Mouse (Mus musculus) CD4-positive, CD25-positive, alpha-beta regulatory T cell, adult 2 months (primary cell): ENCODE measurements around the gene Ovgp1.
"Not testable (repeated sequence)": the region's sequence is repeated elsewhere in the genome, so short reads cannot be mapped to it uniquely, and the experiment has no call there.

ENCODE experiments used
- DNase-seq: peaks from one replicate; pipeline ENCODE4 v3.0.0-alpha.2; 2012; ENCODE audit warnings: low read depth, low spot score

Ovgp1 gene

DNA sequence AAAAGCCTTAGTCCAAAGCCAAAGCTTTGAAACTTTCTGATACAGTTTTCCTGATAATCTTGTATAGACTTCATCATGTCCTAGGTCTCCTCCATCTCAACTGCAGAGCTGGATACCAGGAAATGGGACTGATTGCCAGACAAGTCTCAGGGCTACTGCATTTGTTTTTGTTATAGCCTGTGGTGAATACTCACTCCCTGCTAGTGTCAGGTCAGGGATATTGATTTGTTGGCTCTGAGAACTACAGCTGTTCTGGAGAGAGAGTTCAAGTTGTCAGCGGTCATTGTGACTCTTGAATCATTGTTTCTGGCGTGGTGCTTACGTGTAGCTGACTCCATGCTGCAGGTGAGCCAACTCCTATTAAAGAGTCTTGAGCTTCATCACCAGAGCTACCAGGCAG lies at the start of gene Ovgp1:
Gene Ovgp1, plus strand, starts transcription at position 301 of the 400 bp plus-strand sequence.
- no peak for DNase-seq

DNA sequence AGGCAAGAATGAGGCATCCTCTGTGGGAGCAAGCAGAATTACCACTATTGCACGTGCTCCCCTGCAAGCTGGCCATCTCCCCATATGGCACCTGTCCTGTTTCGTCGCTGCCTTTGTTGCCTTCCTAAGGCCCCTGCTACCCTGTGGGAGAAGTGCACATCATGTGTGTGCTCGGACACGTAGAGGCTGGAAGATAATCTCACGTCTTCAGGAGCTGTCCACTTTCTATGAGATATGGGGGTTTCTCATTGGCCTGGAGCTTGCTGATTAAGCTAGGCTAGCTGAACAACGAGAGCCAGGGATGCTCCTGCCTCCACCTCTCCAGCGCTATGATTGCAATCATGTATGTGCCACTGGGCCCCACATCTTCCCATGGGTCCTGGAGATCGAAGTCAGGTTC lies 48.9 kb upstream of the Ovgp1 start:
- DNase-seq: no peak

DNA sequence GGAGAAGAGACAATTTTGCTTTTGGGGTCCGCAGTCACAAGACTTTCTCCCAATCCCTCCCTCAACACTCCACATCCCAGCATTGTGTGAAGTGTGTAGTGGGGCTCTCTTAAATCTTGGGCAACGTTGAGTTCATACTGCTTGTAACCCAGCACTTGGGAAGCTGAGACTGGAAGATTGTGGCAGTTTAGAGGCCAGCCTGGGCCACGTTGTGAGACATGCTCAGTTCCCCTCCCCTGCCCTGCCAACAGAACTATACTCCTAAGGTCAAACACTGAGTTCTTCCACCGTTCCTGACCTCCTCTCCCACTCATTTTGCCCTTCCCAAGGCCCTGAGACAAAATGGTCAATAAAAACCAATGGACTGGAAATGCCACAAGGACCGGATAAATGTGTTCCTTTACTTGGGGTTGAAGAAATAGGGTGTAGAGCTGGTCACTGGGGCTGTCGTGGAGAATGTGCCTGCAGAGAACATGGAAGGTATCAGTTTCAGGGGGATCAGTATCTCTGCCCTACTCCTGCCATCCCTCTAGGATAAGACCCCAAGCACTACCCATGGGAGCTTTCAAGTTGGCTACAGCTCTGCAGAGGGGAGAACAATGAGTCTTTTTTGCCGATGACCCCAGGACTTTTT lies 45.8 kb upstream of the Ovgp1 start:
- no peak for DNase-seq

GRCm38 (mm10) chr3:105928195-105928569 lies 45.3 kb upstream of the Ovgp1 start:
- no peak for DNase-seq

DNA sequence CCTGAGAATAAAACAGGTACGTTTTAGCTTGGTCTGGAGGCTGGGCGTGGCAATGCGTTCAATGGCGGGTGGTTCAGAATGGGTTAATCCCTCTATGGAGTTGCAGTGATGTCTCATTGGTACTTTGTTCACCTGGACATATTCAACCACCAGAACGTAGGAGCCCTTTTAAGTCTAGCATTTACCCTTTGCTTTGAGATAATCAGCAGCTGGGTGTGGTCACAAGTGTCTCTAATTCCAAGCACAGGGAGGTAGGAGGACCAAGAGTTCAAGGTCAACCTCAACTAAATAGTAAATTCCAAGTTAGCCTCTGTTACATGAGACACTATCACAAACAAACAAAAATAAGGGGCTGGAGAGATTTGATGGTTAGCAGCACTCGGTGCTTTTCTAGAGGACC lies 44.7 kb upstream of the Ovgp1 start:
- DNase-seq: no peak

DNA sequence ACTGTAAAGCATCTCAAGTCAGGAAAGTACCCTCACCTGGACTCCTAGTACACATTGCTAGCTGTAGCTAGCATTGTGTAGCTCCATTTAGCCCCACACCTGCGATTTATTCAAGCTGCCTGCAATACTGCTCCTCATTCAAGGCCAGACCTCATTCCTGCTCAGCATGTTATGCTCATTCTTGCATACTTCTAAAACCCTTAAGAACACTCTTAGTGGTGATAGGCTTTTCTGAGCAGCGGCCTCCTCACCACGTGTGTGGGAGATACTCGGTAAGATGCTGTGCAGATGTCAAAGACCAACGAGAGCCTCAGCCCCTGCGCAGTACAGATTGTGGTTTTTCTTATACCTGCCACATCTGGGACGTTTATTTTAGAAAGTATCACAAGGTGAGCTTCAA lies 43.7 kb upstream of the Ovgp1 start:
- peak; percentile 8 for DNase-seq

DNA sequence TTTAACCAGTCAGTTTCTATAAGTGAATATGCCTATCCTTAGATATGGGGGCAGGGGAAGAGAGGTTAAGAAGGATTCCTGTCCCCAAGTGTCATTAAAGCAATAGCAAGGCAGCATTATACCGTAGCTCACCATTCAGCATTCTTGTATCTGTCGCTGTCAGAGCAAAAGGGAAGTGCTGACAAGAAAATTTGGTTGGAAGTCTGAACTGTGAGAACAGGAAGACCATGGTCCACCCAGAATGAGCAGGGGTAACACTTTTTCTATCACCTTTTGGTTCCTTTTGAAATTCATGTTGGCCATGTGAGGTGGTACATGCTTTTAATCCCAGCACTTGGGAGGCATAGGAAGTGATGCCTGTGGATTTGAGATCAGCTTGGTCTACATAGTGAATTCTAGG lies 42.4 kb upstream of the Ovgp1 start:
- no peak for DNase-seq

DNA sequence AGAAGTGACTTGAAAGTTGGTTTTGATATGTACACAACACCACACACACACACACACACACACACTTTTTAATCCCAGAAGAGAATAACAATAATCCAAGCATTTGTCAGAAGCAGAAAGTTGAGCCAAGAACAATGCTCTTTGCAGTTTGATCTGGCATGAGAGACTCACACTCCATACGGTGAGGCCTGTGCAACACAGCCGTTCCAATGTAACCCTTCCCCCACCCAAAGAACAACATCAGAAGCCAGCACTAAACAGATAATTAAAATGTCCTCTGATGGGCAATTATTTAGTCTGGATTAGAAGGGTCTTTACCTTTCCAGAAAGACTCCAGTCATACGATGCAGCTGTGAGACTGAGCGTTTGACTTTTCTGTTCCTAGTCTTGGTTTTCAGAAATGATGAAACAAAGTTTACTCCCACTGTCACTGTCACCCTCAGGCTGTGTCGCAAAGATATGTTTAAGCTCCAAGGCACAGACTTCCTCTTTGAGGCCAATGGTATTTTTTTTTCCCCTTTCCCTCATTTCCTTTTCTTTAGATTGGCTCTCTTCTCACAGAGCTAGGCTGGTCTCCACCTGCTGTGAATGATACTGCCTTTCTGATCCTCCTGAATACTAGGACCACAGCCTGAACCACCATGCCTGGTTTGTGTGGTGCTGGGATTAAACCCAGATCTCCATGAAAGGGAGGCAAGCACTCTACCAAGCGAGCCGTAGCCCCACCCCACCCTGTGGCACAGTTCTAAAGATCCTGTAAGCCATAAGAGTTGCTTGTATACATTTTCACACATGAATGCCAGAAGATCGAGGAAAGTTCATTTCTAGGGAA lies 41.1 kb upstream of the Ovgp1 start, which contains the start of gene I830077J02Rik:
Gene I830077J02Rik, minus strand, starts transcription at position 425 of the 832 bp plus-strand sequence.
- DNase-seq: no peak

DNA sequence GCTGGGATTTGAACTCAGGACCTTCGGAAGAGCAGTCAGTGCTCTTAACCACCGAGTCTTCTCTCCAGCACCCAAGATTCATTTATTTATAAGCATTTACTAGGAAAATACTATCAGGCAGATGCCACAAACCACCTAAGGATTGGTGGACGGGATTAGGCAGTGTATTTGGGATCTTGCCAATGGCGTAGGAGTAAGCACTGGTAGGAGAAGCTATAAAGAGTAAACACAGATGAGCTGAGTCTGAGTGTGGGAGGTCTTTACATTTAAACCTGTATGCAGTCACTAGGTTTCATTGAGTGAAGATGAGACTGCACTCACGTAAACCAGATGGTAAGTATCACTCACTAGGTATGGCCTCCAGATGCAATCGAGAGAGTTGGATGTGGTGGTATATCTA lies 39.6 kb upstream of the Ovgp1 start:
- no peak for DNase-seq

GRCm38 (mm10) chr3:105935033-105935432 lies 38.5 kb upstream of the Ovgp1 start:
- DNase-seq: no peak

GRCm38 (mm10) chr3:105936111-105936510 lies 37.4 kb upstream of the Ovgp1 start:
- DNase-seq: no peak

DNA sequence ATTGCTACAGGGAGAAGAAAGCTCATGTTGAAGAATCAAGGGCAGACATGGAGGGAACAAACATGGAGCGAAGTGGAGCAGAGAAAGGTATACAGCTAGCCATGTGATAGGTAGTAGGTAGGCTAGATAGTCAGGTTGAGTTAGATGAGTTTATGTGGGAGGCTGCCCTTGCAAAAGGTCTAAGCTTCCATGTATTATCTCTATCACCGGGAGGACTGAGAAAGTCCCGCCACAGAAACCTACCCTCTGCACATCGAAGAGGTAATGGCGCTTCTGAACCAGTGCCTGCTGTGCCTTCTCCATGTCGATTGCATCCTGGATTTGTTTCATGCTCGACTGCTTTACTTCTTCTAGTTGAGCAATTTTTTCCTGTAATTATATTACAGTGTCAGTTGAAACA lies 22.2 kb upstream of the Ovgp1 start:
- DNase-seq: no peak

DNA sequence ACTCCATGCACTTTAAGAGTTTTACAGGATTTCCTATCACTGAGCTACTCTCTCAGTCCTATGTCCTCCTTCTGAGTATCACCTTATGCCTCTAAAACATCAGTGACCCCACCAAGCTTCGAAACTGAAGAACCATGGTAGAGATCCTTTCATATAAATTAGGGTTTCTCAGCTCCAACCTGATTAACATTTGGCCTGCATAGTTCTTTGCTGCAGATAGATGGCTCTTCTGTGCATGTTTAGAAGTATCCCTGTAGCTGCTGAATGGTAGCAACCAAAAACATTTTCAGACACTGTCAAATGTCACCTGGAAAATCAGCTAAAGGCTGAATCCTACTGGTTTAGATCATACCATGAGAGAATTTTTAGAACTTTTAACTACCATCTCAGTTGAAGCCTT lies 16.3 kb upstream of the Ovgp1 start:
- DNase-seq: peak; percentile 8

GRCm38 (mm10) chr3:105958204-105958603 lies 15.3 kb upstream of the Ovgp1 start:
- DNase-seq: peak; percentile 9

GRCm38 (mm10) chr3:105958974-105959580 lies 14.4 kb upstream of the Ovgp1 start, which contains the start of gene Wdr77:
Wdr77 (plus strand) TSS chr3:105959369.
- DNase-seq: peak; percentile 98

GRCm38 (mm10) chr3:105959585-105959984 lies 13.9 kb upstream of the Ovgp1 start:
- DNase-seq: no peak

DNA sequence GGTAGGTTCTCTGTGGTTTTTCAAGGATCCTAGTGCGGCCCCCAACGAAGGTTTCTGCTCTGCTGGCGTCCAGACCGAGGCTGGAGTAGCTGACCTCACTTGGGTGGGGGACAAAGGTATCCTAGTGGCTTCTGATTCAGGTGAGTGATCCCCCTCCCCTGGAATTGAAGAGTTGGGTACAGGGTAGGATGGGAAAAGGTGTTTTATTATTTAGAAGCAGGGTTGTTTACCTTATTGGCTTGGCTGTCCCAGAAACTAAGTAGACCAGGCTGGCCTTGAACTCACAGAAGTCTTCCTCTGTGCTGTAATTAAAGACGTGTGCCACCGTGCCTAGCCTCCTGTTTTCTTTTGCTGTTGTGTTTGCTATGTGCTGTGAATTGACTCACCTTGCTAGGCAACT lies 13.5 kb upstream of the Ovgp1 start, which contains the start of gene Atp5f1:
Gene Atp5f1, minus strand, starts transcription at position 101 of the 400 bp plus-strand sequence.
- DNase-seq: peak; percentile 9

GRCm38 (mm10) chr3:105960700-105961099 lies 12.8 kb upstream of the Ovgp1 start:
- peak; percentile 47 for DNase-seq

DNA sequence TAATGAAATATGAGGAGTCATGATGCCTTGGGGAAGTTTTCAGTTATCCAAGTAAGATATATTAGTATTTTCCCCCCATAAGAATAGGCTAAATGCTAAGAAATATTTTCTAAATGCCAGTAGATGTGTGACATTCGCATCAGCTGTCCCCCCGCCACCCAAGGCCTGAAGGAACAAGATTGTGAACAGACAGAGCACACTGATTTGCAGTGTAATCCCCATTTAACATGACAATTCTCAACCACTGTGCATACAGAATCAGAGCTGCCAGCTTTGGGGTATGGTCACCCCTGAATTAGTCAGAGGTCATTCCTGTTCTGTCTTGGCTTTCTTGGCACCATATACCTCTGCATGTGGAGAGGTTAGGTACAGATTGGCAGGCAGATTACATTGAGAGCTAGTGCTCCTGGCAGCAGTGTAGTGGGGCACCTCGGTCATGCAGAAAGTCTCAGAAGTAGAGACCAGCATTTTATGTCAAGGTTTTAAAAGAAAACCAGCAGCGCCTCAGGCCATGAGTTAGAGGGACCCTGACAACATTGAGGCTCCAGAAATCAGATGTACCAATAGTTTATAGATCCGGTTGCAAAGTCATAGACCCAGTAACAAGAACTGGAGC lies 1.6 kb upstream of the Ovgp1 start:
- DNase-seq: no peak

GRCm38 (mm10) chr3:105974174-105974573 lies 663 bp downstream of the Ovgp1 start:
- DNase-seq: no peak

- not testable (repeated sequence) for DNase-seq
Observed at GRCm38 (mm10) chr3:105989611-105990010, 16.1 kb downstream of the Ovgp1 start.
